Mouse (Mus musculus) liver, adult 2 months (tissue): ENCODE results near the gene Pdcd4.

Experiments used
- CTCF ChIP-seq: fragments of 200-500 bp; IDR thresholded peaks from 2 replicates; pipeline ENCODE4 v1.5.1; 2011; ENCODE audit warnings: low read depth, low read length, control low read depth
- POLR2A ChIP-seq: fragments of 200-500 bp; IDR thresholded peaks from 2 replicates; pipeline ENCODE4 v1.6.1; 2011; ENCODE audit warnings: low read length, control low read depth; ENCODE audit not compliant: insufficient read depth; ENCODE audit errors: extremely low read depth

- TF ChIP-seq CTCF (no peak), POLR2A (no peak)
Observed at GRCm38 (mm10) chr19:53892838-53893359, 868 bp downstream of the Pdcd4 start.
